Mouse (Mus musculus) kidney, postnatal 10 days (tissue): ENCODE measurements at regions not wholly inside any gene's neighbourhood (a gene's known extent, or its start where the extent isn't known, plus 50 kb on each side); places are given as distances from the start of the nearest gene placed in this dataset.

ENCODE experiments used
- DNase-seq: peaks from one replicate; pipeline ENCODE4 v3.0.0; 2021; ENCODE audit warnings: mixed read lengths

- DNase-seq, result no peak
These were observed 73.4 kb downstream of the Tm4sf1 start for GRCm38 (mm10) chr3:57228400-57228799.

- no peak for DNase-seq
These were observed 78.0 kb downstream of the Tm4sf1 start for GRCm38 (mm10) chr3:57223773-57224172.

GRCm38 (mm10) chr3:57222318-57222914 is 79.4 kb downstream of the Tm4sf1 start:
- no peak for DNase-seq

- no peak for DNase-seq
These were observed 83.4 kb downstream of the Tm4sf1 start for GRCm38 (mm10) chr3:57218431-57218830.

- DNase-seq, result peak; percentile 67
These were observed 97.6 kb downstream of the Tm4sf1 start for GRCm38 (mm10) chr3:57204066-57204723.

GRCm38 (mm10) chr3:57203418-57203817 is 98.4 kb downstream of the Tm4sf1 start:
- DNase-seq, result peak; percentile 4

GRCm38 (mm10) chr3:57181587-57181986 is 120.2 kb downstream of the Tm4sf1 start:
- peak; percentile 9 for DNase-seq

- DNase-seq, result no peak
These were observed 148.4 kb downstream of the Tm4sf1 start for GRCm38 (mm10) chr3:57153177-57153948.

- no peak for DNase-seq
These were observed 152.6 kb downstream of the Tm4sf1 start for GRCm38 (mm10) chr3:57149156-57149555.

- DNase-seq, result peak; percentile 37
These were observed 164.9 kb downstream of the Tm4sf1 start for GRCm38 (mm10) chr3:57136847-57137246.

- DNase-seq, result no peak
These were observed 173.2 kb downstream of the Tm4sf1 start for GRCm38 (mm10) chr3:57128606-57129005.

GRCm38 (mm10) chr3:57125792-57126485 is 175.8 kb downstream of the Tm4sf1 start:
- no peak for DNase-seq

- peak; percentile 10 for DNase-seq
These were observed 183.8 kb downstream of the Tm4sf1 start for GRCm38 (mm10) chr3:57118016-57118415.

- no peak for DNase-seq
These were observed 199.5 kb downstream of the Tm4sf1 start for GRCm38 (mm10) chr3:57102254-57102653.

GRCm38 (mm10) chr3:57100515-57100914 is 201.3 kb downstream of the Tm4sf1 start:
- DNase-seq, result no peak

GRCm38 (mm10) chr3:57094936-57095335 is 206.9 kb downstream of the Tm4sf1 start:
- peak; percentile 9 for DNase-seq

GRCm38 (mm10) chr3:57093201-57093940 is 208.4 kb downstream of the Tm4sf1 start:
- no peak for DNase-seq

- DNase-seq, result no peak
These were observed 227.3 kb downstream of the Tm4sf1 start for GRCm38 (mm10) chr3:57074516-57074915.

GRCm38 (mm10) chr3:57073962-57074506 is 227.8 kb downstream of the Tm4sf1 start:
- no peak for DNase-seq

GRCm38 (mm10) chr3:57033021-57033420 is 268.8 kb downstream of the Tm4sf1 start:
- DNase-seq, result no peak

- no peak for DNase-seq
These were observed 283.6 kb downstream of the Tm4sf1 start for GRCm38 (mm10) chr3:57018171-57018570.

GRCm38 (mm10) chr3:56981305-56981660 is 320.5 kb downstream of the Tm4sf1 start:
- no peak for DNase-seq
